Mouse (Mus musculus): ENCODE results near the gene Grin3b.

Grin3b gene

DNA sequence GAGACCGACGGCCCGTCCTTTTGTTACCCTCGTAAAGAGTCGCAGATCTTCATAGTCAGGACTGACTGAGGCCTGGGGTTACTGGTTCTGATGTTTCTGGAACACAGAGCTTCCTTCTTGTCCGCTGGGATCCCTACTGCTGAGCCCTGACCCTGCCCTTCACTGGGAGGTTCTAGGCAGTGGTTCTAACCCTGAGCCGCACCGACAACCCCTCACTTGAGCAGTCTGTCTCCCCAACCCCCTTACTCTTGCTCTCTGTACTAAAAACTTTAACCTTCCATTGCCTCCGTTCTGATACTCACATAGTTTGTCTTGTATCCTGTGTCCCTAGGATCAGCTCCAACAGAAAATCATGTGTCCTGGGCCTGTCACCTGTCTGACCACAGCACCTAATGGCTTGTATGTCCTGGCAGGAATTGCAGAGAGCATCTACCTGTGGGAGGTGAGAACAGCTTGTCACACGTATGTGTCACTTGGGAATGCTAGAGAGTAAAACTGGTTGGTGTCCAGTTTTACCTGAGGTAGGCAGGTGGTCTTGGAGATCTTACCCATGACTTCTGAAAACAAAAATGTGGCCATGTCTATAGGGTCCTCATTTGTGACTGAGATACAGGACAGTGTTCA, 9.7 kb upstream of the Grin3b start:
- no peak for DNase-seq (ENCODE audit: extremely low read depth, low read depth, low spot score)

DNA sequence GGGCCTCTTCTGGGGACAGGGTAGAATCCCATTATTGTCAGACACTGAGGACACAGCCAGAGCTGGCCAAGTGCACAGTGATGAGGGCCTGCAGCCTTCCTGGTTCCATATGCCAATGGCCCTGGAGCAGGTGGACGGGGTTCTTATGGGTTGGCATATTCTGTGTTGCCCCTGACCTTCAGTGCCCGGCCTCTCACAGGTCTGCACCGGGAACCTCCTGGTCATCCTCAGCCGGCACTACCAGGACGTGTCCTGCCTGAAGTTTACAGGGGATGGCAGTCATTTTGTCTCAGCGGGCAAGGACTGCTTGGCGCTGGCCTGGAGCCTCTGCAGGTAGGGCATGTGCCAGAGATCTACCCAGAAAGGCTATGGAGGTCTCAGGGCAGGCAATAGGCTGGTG, 5.8 kb upstream of the Grin3b start:
- no peak for DNase-seq (ENCODE audit: extremely low read depth, low read depth, low spot score)

DNA sequence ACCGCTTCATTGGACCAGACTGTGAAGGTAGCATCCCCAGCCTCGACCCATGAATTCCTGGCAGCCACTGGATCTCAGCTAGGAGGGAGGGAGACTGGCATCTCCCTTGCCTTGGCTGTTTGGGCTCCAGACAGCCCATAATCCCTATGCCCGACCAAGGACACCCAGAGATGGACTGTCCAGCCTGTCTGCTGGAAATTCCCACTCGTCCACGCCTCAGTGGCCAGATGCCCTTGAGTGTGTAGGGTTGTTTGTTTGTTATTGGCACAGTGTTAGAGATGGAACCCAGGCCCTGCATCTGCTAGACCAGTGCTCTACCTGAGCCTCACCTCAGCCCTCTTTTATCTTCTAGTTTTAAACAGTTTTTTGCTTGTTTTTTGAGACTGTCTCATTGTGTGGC, 5.2 kb upstream of the Grin3b start:
- DNase-seq (ENCODE audit: extremely low read depth, low read depth, low spot score): no peak

DNA sequence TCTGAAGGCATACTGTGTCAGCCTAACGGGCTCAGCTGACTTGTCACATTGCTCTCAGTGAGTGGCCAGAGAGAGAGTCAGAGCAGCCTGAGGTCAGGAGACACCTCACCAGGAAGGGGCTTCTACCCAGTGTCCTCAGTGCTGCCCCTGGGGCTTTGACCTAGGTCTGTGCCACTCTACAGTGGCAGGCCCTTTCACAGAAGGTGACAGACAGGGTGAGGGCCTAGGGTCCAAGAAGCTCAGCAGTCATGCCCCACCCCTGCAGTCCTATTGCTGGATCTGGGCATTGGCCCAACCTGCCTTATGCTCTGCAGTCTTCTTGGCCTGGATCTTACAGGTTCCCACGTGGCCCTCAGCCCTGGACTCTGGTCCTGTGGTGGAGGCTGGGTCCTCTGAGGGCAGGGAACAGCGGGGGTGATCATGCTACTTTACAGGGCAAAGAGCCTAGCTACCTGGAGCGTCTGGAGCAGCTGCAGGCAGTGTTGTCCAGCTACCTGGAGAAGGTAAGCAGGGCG, 3.6 kb upstream of the Grin3b start:
- DNase-seq (ENCODE audit: extremely low read depth, low read depth, low spot score): no peak

DNA sequence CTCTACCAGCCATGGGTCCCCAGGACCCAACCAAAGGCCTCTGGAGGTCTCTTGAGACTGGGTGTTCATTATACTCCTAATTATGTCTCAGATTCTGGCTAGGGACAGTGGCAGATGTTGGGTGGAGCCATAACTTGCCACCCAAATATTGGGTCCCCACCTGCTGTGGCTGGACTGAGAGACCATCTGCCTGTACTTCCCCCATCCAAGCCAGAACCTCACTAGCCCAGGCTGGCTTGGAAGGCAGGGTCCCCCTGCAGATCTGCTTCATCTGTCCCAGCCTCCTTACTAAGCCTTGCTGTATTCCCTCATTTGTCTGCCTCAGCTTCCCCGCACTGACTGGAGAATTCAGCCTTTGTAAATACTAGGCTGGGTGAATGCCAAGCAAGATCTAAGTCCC, 2.3 kb upstream of the Grin3b start:
- DNase-seq (ENCODE audit: extremely low read depth, low read depth, low spot score): no peak

DNA sequence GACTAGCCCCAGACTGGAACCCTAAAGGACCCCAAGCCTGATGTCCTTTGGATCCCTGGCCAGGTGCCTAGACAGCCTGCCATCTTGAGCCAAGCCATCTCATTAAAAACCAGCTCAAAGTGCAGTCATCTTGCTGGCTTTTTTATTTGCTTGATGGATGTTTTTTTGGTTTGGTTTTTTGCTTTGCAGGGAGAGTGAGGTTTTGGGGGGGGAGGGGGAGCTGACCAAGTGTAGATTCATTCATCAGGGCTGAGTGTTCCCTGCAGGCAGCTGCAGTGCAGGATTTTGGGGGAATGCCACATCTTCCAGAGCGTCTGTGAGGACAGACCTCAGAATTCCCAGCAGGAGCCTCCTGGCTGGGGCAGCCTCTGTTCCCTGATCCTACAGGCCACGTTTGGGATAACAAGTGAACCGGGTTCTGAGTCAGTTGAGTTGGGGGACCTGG, 1.4 kb upstream of the Grin3b start:
- DNase-seq (ENCODE audit: extremely low read depth, low read depth, low spot score): no peak

DNA sequence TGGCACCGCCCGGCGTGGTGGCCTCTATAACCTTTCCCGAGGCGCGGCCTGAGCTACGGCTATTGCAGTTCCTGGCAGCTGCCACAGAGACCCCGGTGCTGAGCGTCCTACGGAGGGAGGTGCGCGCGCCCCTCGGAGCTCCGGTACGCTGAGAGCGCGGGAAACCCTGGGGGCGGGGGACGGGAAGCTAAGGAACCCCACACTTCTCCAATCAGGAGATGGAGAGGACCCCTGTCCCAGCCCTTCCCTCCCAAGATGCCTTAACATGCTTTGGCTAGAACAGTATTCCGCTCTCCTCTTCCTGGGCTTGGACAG, 625 bp downstream of the Grin3b start:
- DNase-seq (ENCODE audit: extremely low read depth, low read depth, low spot score): no peak

DNA sequence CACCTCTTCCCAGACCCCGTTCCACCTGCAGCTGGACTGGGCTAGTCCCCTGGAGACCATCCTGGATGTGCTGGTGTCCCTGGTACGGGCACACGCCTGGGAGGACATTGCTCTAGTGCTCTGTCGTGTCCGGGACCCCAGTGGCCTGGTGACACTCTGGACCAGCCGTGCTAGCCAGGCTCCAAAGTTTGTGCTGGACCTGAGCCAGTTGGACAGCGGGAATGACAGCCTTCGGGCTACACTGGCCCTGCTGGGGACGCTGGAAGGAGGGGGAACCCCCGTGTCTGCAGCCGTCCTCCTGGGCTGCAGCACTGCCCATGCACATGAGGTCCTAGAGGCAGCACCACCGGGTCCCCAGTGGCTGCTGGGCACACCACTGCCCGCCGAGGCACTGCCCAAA, 2.3 kb downstream of the Grin3b start:
- no peak for DNase-seq (ENCODE audit: extremely low read depth, low read depth, low spot score)

DNA sequence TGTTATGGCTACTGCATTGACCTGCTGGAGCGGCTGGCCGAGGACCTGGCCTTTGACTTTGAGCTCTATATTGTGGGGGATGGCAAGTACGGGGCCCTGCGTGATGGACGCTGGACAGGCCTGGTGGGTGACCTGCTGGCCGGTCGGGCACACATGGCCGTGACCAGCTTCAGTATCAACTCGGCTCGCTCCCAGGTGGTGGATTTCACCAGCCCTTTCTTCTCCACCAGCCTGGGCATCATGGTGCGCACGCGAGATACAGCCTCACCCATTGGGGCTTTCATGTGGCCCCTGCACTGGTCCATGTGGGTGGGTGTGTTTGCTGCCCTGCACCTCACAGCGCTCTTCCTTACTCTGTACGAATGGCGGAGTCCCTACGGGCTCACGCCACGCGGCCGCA, 3.6 kb downstream of the Grin3b start:
- DNase-seq (ENCODE audit: extremely low read depth, low read depth, low spot score): no peak

DNA sequence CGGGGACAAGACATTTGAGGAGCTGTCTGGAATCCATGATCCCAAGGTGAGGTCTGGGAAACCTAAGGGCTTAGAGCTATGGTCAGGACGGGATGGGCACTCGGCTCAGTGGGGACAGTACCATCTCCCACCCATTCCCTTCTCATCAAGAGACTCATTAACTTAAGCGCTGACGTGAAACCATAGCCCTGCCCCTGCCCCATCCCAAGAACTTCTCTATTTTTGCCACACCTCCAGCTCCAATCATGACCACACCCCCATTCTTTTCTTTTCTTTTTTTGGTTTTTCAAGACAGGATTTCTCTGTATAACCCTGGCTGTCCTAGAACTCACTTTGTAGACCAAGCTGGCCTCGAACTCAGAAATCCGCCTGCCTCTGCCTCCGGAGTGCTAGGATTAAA, 4.2 kb downstream of the Grin3b start:
- no peak for DNase-seq (ENCODE audit: extremely low read depth, low read depth, low spot score)

DNA sequence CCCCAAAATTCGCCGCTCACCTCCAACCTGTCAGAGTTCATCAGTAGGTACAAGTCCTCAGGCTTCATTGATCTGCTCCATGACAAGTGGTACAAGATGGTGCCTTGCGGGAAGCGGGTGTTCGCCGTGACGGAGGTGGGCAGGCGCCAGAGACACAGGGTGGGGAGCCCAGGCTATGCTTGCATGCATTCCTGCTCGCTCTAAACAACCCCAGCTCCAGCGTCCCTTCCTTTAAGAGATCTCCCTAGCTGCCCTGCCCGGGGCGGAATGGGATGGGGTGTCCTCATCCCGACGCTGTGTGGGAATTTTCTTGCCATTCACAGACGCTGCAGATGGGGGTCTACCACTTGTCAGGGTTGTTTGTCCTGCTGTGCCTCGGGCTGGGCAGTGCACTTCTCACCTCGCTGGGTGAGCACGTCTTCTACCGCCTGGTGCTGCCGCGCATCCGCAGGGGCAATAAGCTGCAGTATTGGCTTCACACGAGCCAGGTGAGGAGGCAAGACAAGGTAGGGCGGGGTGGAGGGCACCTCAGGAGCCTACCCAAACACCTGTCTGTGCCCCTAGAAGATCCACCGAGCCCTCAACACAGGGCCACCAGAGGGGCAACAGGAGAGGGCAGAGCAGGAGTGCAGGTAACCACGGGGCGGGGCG, 5.7 kb downstream of the Grin3b start:
- DNase-seq (ENCODE audit: extremely low read depth, low read depth, low spot score): no peak

DNA sequence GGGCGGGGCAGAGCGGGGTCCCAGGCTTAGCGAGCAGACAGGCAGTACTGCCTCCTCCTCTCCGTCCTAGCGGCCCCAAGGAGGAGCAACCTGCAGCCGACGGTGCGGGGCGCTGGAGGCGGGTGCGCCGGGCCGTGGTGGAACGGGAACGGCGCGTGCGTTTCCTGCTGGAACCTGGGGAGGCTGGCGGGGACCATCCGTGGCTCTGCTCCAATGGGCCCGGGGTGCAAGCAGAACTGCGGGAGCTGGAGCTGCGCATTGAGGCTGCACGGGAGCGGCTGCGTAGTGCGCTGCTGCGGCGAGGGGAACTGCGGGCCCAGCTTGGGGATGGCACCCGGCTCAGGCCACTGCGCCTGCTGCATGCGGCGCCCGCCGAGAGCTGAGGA, 6.2 kb downstream of the Grin3b start:
- no peak for DNase-seq (ENCODE audit: extremely low read depth, low read depth, low spot score)

DNA sequence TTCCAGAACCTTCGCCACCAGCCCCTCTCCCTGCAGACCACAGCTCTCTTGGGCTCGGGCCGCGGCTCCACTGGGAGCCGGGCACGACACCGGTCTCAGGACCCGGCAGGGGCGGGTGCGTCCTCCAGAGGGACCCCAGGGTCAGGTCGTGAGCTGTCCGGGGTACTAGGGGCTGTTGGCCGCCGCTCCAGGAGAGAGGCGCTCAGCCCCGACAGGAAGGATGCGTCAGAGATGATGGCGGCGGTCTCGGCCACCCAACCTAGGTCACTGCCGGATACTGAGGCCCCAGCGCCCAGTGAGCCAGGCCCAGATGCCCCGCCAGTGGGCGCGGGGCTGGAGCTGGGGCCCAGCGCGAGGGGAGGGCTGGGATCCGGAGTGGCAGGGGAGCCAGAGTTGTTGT, 6.8 kb downstream of the Grin3b start:
- no peak for DNase-seq (ENCODE audit: extremely low read depth, low read depth, low spot score)

DNA sequence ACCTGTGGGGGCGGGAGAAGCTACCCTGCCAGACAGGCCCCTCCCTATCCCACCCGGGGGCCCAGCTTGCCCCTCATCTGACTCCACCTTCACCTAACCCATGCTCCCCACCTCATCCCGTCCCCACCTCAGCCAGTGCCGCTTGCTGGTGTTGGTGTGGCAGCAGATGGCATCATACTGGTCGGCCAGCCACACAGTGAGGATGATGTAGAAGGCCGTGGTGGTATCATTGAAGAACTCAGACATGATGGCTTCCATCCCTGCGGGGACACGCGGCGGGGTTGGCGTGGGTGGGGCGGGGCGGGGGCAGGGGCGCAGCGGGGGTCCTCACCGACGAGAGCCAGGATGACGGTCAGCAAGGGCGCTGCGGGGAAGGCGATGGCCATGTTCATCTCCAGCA, 7.5 kb downstream of the Grin3b start:
- no peak for DNase-seq (ENCODE audit: extremely low read depth, low read depth, low spot score)

DNA sequence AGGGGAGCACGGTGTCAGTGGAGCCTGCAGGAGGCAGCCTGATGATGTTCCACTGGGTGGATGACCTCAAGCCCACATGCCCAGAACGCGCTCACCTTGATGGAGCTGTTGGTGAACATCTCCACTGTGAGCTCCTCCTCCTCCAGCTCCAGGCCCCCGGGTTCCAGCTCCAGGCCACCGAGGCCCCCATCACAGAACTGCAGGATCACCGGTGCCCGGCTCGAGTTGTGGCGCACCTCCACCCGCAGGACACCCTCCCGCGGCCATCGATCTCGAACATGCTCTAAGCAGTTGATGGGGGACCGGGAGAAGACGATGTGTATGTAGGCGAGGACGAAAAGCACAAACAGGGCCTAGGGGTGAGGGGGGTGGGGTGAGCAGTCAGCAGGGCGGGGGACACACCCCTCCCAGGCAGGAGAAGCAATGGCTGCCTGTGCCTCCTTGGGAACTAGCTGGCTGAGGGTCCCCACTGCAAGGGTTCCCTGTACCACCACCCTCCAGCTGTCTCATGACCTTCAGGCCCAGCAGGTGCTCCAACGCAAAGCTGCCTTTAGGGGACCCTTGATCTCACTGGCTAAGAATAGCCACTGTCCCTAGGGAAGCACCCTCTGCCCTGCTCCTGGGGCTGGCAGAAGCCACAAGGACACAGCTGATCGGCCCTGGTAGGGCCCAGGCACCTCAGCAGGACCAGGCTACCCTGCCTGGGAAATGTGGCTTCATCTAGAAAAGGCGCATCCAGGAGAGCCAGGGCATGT, 9.1 kb downstream of the Grin3b start:
- no peak for DNase-seq (ENCODE audit: extremely low read depth, low read depth, low spot score)

DNA sequence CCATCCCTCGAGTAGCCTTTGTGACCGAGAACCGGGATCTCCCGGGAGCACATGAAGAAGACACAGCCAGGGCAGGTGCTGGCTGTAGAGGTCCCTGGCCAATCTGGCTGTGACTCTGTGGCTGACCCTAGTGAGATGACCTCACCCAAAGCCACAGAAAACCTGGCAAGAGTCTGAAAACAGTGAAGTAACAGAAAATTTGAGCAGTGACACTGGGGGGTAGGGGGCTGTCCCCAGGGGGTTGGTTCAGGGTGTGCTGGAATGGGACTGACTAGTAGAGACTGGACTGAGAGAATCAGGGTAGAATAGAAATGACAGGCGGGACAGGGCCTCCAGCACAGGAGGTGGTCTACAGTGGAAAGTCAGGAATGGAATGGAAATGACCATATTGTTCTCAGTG, 12.7 kb downstream of the Grin3b start:
- no peak for DNase-seq (ENCODE audit: extremely low read depth, low read depth, low spot score)

DNA sequence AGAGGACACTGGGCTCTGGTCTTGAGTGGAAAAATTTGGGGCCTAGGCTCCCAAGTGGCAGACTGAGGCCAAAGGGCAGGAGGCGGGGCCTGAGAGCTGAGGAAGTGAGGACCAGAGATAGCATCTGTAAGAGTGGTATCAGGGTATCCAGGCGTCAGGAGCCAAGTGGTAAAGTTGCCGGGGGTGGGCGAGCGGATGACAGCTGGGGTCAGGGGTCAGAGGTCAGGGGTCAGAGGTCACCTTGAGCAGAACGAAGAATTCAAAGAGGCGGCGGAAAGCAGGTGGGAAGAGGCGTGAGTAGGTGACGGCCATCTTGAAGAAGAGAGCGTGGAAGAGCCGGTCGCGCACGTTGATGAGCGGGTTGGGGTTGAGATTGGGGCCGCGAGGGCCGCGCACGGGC, 13.2 kb downstream of the Grin3b start:
- no peak for DNase-seq (ENCODE audit: extremely low read depth, low read depth, low spot score)

DNA sequence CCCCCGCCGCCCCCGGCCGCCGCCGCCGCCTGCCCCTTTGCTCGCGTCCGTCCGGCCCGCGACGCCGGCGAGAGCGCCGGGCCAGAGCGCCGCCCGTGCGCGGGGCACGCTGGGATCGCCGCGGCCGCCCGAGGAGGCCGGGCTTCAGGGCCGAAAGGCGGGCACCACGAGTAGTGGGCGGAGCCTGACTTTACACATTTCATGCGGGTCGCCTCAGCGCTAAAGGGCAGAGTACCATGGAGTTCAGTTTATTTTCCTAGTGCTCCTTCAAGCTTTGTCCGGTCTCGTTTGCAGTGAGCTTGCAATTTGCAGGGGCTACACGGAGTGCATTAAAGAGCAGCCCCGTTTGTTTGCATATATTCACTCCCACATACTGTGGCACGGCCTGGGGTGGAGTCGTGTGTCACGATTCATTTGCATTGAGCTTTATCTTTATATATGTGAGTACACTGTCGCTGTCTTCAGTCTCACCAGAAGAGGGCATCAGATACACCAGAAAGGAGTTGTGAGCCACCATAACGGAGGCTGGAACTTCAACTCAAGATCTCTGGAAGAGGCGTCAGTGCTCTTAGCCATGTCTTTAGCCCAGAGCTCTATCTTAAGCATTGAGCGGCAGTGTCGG, 13.8 kb downstream of the Grin3b start, which contains the start of gene Tmem259:
Gene Tmem259, minus strand, starts transcription at position 136 of the 622 bp plus-strand sequence.
- DNase-seq (ENCODE audit: extremely low read depth, low read depth, low spot score): peak; percentile 66

DNA sequence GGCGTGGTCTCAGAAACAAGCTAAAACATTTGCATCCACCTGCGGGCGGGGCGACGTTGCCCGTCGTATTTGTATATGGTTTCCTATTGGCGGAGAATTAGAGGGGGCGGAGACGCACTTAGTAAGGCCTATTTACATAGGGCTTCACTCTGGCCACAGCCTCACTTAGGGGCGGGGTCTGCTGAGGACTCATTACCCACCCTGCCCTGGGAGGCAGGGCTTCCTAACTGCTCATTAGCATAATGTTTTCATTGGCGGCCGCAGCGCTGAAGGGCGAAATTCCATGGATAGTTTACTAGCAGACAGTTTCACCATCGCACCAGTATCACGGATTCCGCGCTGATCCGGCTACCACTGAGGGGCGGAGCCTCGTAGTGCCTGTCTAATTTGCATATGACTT, 14.4 kb downstream of the Grin3b start:
- peak; percentile 99 for DNase-seq (ENCODE audit: extremely low read depth, low read depth, low spot score)

DNA sequence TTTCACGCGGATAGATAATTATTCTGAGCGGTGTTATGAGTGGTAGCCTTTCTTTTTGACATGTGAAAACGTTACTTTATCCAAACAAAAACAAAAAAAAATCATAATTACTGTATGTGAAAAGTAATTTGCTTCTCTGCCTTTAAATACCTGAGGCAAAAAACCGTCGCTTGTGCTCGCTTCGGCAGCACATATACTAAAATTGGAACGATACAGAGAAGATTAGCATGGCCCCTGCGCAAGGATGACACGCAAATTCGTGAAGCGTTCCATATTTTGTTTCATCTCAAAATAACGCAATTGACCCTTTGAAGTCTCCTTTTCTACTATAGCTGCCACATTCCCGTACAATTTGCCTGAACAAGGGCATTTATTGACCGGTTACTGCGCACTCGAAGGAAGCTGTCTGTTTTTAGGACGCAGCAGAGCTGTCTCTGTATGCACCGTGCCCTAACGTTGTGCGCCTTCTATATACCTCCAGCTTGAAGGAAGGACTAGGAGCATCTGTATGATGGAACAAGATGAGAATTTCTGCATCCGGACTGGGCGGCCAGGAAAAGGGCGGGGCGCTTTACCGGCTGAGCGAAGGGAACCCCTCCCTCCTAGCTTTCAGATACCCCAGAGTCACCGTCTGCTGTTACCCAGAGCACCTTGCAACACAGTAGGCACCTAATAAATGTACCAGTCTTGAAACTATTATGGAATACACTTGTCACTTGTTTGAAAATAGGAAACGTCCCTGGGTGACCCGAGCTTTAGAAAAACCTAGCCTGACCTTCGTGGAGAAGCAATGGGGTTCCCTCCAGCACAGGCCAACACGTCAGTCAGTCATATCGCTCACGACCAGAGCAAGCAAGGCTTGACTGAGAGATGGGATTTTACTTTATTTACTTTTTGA, 15.1 kb downstream of the Grin3b start:
- no peak for DNase-seq (ENCODE audit: extremely low read depth, low read depth, low spot score)

Data from fat pad, adult 2 months (tissue).